Mouse (Mus musculus) stomach, postnatal 0 days (tissue): ENCODE measurements around the gene Cxcl9.

Experiments
- CTCF ChIP-seq: IDR thresholded peaks from 2 replicates; pipeline ENCODE4 v1.5.1; 2016; ENCODE audit warnings: antibody characterized with exemption, low read depth, mild to moderate bottlenecking, moderate library complexity
- EP300 ChIP-seq: optimal IDR thresholded peaks from 2 replicates; pipeline ENCODE3; 2016; ENCODE audit warnings: antibody characterized with exemption

DNA sequence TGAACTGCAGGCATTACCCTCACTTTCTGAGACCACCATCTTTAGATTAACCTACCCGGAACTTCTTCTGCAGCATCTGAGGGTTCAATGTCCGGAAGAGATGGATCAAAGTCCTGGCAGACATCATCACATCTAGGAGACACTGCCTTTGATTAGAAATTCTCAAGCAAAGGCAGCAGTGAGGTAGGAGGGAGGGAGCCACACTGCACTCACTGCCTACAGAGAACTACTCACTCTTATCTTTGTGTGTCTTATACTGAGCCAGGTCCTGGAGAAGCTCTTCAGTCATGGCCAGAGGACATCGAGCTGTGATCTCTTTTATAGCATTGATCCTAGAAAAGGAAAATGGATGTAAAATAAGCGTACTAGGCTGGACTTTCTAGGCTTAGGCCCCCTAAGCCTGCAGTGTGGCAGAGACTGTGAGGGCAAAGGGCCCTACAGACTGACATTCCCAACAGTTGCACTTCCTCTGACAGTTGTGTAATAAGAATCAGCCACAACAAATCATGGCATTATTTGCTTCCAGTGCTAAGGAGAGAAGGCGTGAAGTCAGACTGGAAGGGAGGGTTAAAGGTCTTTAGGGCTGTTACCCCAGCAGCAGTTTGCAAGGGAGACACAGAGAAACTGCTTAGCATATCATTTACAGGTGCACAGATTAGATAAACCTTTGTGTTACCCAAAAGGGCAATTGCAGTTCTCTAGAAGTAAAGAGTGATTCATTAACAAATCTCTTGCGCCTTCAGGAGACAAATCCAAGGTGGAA, 36.0 kb downstream of the Cxcl9 start:
- TF ChIP-seq CTCF (no peak), EP300 (no peak)
